ENCODE assay signal across 11 mouse cellular contexts in the genomic region with DNA sequence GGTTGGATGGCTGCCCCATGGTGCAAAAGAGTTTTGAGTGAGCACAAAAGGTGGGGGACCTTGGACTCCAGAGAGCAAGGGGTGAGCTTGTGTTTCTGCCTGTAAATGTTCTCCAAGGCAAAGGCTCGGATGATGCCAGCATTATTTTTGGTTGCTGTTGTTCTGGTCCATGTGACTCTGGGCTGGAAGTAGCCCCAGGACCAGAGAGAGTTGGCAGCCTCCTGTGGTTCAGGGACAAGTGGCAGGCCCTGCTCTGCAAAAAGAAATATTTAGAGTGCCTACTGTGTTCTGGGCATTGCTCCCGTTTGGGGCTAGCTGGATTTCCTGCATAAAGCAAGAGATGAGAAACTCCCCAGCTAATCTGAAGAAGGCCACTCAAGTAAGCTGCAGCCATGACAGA. TPM values are rescaled to one million over a fixed set of nuclear protein-coding genes. Genes with fewer than 3 reads are reported as not detected.
A peak's percentile ranks its signal among the peaks of the same experiment; 100 is the strongest.
DNase-seq lines count a peak whose midpoint lies in the region; ATAC-seq lines count a peak whose summit lies in the region.
"Had no signal": no experiment of that assay in that cellular context is flagged by ENCODE, and none has a peak within 500 bp of the region (broad histone marks: within the 10 kb centered on the region; RNA-seq: fewer than 3 reads in every experiment).

No protein-coding gene starts in this region.

- no peak for ATAC-seq in heart, embryonic 11.5 days (replicated peaks; ENCODE audit: insufficient number of reproducible peaks, low FRiP score, low TSS enrichment)
- no peak for ATAC-seq in intestine, embryonic 16.5 days
- no peak for ATAC-seq in megakaryocyte, adult 5-6 weeks (ENCODE audit: poor library complexity, severe bottlenecking)

- H3K4me3 ChIP-seq in heart, embryonic 11.5 days (ENCODE audit: low read depth, low read length), result no peak overlapping the region
- no peak overlapping the region for H3K4me3 ChIP-seq in intestine, embryonic 16.5 days (ENCODE audit: low read length)
- H3K4me3 ChIP-seq: erythroblast, embryonic 14.5 days had no signal

- no peak overlapping the region for H3K4me2 ChIP-seq in heart, embryonic 11.5 days
- H3K4me2 ChIP-seq in intestine, embryonic 16.5 days (ENCODE audit: low read depth, low read length), result no peak overlapping the region

- H3K36me3 ChIP-seq in heart, embryonic 11.5 days (ENCODE audit: control insufficient read depth, insufficient read depth, low read length), result no peaks in the 10 kb centered on the region
- no peaks in the 10 kb centered on the region for H3K36me3 ChIP-seq in intestine, embryonic 16.5 days (ENCODE audit: control insufficient read depth, insufficient read depth, low read length)

- no peaks in the 10 kb centered on the region; the same call in 1 of the 2 replicates for H3K27me3 ChIP-seq in heart, embryonic 11.5 days (ENCODE audit: control insufficient read depth, insufficient read depth, low read length)
- no peaks in the 10 kb centered on the region for H3K27me3 ChIP-seq in intestine, embryonic 16.5 days (replicated peaks; ENCODE audit: control insufficient read depth, insufficient read depth, low read length)

- WGBS in heart, embryonic 11.5 days (ENCODE audit: insufficient replicate concordance), result 61% methylated on average over 2 of the region's 2 CpGs
- WGBS in intestine, embryonic 16.5 days, result 66% methylated on average over 2 of the region's 2 CpGs

- no peaks in the 10 kb centered on the region; the same call in 1 of the 2 replicates for H3K4me1 ChIP-seq in heart, embryonic 11.5 days (ENCODE audit: control insufficient read depth, insufficient read depth, low read length)
- H3K4me1 ChIP-seq in intestine, embryonic 16.5 days (ENCODE audit: control insufficient read depth, insufficient read depth, low read length), result no peaks in the 10 kb centered on the region

- H3K9ac ChIP-seq in heart, embryonic 11.5 days (ENCODE audit: low read depth, low read length), result no peak overlapping the region
- H3K9ac ChIP-seq in intestine, embryonic 16.5 days (ENCODE audit: low read depth, low read length), result no peak overlapping the region

- no peaks in the 10 kb centered on the region for H3K9me3 ChIP-seq in heart, embryonic 11.5 days (replicated peaks; ENCODE audit: control insufficient read depth, low read length)
- no peaks in the 10 kb centered on the region; the same call in 1 of the 2 replicates for H3K9me3 ChIP-seq in intestine, embryonic 16.5 days (ENCODE audit: control insufficient read depth, low read length)

- no peak overlapping the region for H3K27ac ChIP-seq in heart, embryonic 11.5 days (ENCODE audit: low read depth, low read length)
- H3K27ac ChIP-seq in intestine, embryonic 16.5 days (ENCODE audit: low read length), result no peak overlapping the region
- H3K27ac ChIP-seq: kidney, postnatal 0 days had no signal

- peak; percentile 98 for DNase-seq in heart, adult 11 months
- peak; percentile 79 for DNase-seq in Muller cell, postnatal 12 days (ENCODE audit: inconsistent ontology term)
- peak; percentile 47 to 74 for DNase-seq in cerebellum, postnatal 14 days
- peak; percentile 68 to 78 for DNase-seq in layer of hippocampus, adult 8-10 months (ENCODE audit: low spot score in 2 of 2)
- DNase-seq in adrenal gland, postnatal 14 days, result no peak
- DNase-seq: adrenal gland, adult 8-10 months had no signal

RNA-seq across cellular contexts. Expression of gene Myh14, which starts 6.0 kb away (rescaled TPM):
- polyA plus RNA-seq in heart, embryonic 11.5 days (2014; fragmentation: Nextera tagmentation; extraction: Ambion mirVana), result 0.31 and 0.56 TPM in 2 replicates
- 10 to 100 TPM; 26.6 to 36.6 (median 32.8) TPM for total RNA-seq in layer of hippocampus, adult 8-10 months (2022)
- total RNA-seq in adrenal gland, postnatal 14 days (2021), result 3.9 and 5.1 TPM in 2 replicates
- polyA plus RNA-seq in intestine, embryonic 16.5 days (2015; fragmentation: Nextera tagmentation; extraction: Ambion mirVana), result 70.3 and 81.3 TPM in 2 replicates
- total RNA-seq in megakaryocyte, adult 5-6 weeks (2015), result not detected in 2 replicates
- not detected in 2 replicates for total RNA-seq in megakaryocyte, adult 5-6 weeks (2017)

RNA-seq across cellular contexts. Expression of gene Izumo2, which starts 31.9 kb away (rescaled TPM):
- polyA plus RNA-seq in heart, embryonic 11.5 days (2014; fragmentation: Nextera tagmentation; extraction: Ambion mirVana), result not detected in 2 replicates
- total RNA-seq in layer of hippocampus, adult 8-10 months (2022), result not detected
- total RNA-seq in adrenal gland, postnatal 14 days (2021), result not detected in 2 replicates
- not detected in 2 replicates for polyA plus RNA-seq in intestine, embryonic 16.5 days (2015; fragmentation: Nextera tagmentation; extraction: Ambion mirVana)
- total RNA-seq in megakaryocyte, adult 5-6 weeks (2015), result not detected in 2 replicates
- total RNA-seq in megakaryocyte, adult 5-6 weeks (2017), result not detected in 2 replicates
- total RNA-seq: adrenal gland, adult 8-10 months had no signal
- polyA plus RNA-seq: erythroblast, embryonic 14.5 days; kidney, postnatal 0 days had no signal
